ENCODE assay signal across 8 mouse cellular contexts in genomic region chr15:69714680-69715079, GRCm38 (mm10).
DNase-seq lines count a peak whose midpoint lies in the region.
"Had no signal": no experiment of that assay in that cellular context is flagged by ENCODE, and none has a peak within 500 bp of the region (broad histone marks: within the 10 kb centered on the region; RNA-seq: fewer than 3 reads in every experiment).

No protein-coding gene starts in this region.

- DNase-seq in kidney, postnatal 14 days: peak; percentile 4
- no peak for DNase-seq in kidney, postnatal 4 days
- DNase-seq in frontal cortex, postnatal 36 days (ENCODE audit: low spot score in 2 of 2): peak; percentile 54 to 84
- peak; percentile 62 to 75 for DNase-seq in left cerebral cortex, adult 18-20 months (ENCODE audit: low spot score in 2 of 2)
- DNase-seq in right cerebral cortex, postnatal 36 days (ENCODE audit: low spot score in 2 of 2): peak; percentile 53 to 70
- DNase-seq in lung, postnatal 25 days (ENCODE audit: low spot score): no peak
- DNase-seq in adrenal gland, postnatal 14 days: no peak
- DNase-seq: gastrocnemius, postnatal 14 days had no signal

Comparison
In these comparisons a context has a peak if more than half of its experiments do, and no peak if none do; other contexts are left out.
1. DNase-seq: peak in kidney, postnatal 14 days (single experiment), frontal cortex, postnatal 36 days (2 of 2), left cerebral cortex, adult 18-20 months (2 of 2) and right cerebral cortex, postnatal 36 days (2 of 2); none in kidney, postnatal 4 days (0 of 2), lung, postnatal 25 days (single experiment) and adrenal gland, postnatal 14 days (single experiment).